Mouse (Mus musculus) heart, embryonic 12.5 days (tissue): ENCODE results near the gene Lce3f. TPM values are rescaled to one million over a fixed set of nuclear protein-coding genes. Genes with fewer than 3 reads are reported as not detected.

ENCODE experiments used
- ATAC-seq: fragments of 200-750 bp; cut with Nextera tagmentation; 2 replicates; pipeline ENCODE4 v1.8.0; 2017; ENCODE audit warnings: moderate TSS enrichment, moderate library complexity; ENCODE audit not compliant: insufficient number of reproducible peaks, low FRiP score
- H3K27ac ChIP-seq: fragments of 300-500 bp; sonication (generic); 2 replicates; pipeline ENCODE4 v1.5.1; 2016; ENCODE audit warnings: mild to moderate bottlenecking, moderate library complexity; ENCODE audit not compliant: poor library complexity, severe bottlenecking
- H3K27me3 ChIP-seq: fragments of 300-500 bp; sonication (generic); replicated peaks from 2 replicates; pipeline ENCODE4 v1.6.1; 2016; ENCODE audit warnings: mild to moderate bottlenecking, moderate library complexity
- H3K36me3 ChIP-seq: fragments of 300-500 bp; sonication (generic); 2 replicates; pipeline ENCODE4 v1.6.1; 2016; ENCODE audit warnings: mild to moderate bottlenecking, moderate library complexity
- H3K4me1 ChIP-seq: fragments of 300-500 bp; sonication (generic); replicated peaks from 2 replicates; pipeline ENCODE4 v1.6.1; 2016; ENCODE audit warnings: mild to moderate bottlenecking
- H3K4me2 ChIP-seq: fragments of 300-500 bp; sonication (generic); 2 replicates; pipeline ENCODE4 v1.6.1; 2016; ENCODE audit warnings: mild to moderate bottlenecking, moderate library complexity
- H3K4me3 ChIP-seq: fragments of 300-500 bp; sonication (generic); 2 replicates; pipeline ENCODE4 v1.5.1; 2016; ENCODE audit warnings: mild to moderate bottlenecking
- H3K9ac ChIP-seq: fragments of 300-500 bp; sonication (generic); 2 replicates; pipeline ENCODE4 v1.6.1; 2016; ENCODE audit warnings: mild to moderate bottlenecking, moderate library complexity
- H3K9me3 ChIP-seq: fragments of 300-500 bp; sonication (generic); replicated peaks from 2 replicates; pipeline ENCODE4 v1.6.1; 2016; ENCODE audit warnings: mild to moderate bottlenecking, moderate library complexity
- WGBS: fragments of 180-500 bp; shearing (Covaris S2); methylation state at CpG from one replicate; pipeline ENCODE4 v1.1.7; 2016; 5-methylcytosine and 5-hydroxymethylcytosine counted together
- polyA plus RNA-seq: library from polyadenylated mRNA; unstranded; fragments of >200 nt; fragmentation: Nextera tagmentation; extraction: Ambion mirVana; gene quantifications from 2 replicates; pipeline ENCODE4 v1.2.1, GENCODE M21; 2016

Lce3f gene
- polyA plus RNA-seq, 1 experiment from 2014 or later: not detected

GRCm38 (mm10) chr3:93018960-93019359 lies 26.9 kb downstream of the Lce3f start, which contains the start of gene Lce1m:
Gene Lce1m (minus strand): TSS chr3:93019060.
- WGBS: 85% methylated on average over 2 of the region's 2 CpGs
- ATAC-seq: no peak

GRCm38 (mm10) chr3:93021171-93021570 lies 29.1 kb downstream of the Lce3f start:
- 71% methylated on average over 1 of the region's 1 CpGs for WGBS
- ATAC-seq: no peak
- Histone ChIP-seq H3K4me1 (no peaks in the 10 kb centered on the region), H3K27ac (no peak overlapping the region), H3K9ac (no peak overlapping the region), H3K4me3 (no peak overlapping the region), H3K9me3 (no peaks in the 10 kb centered on the region), H3K27me3 (peaks cover 7% of the 10 kb centered on the region), H3K4me2 (no peak overlapping the region), H3K36me3 (no peaks in the 10 kb centered on the region)

More at GRCm38 (mm10) chr3:93018960-93019359, 26.9 kb downstream of the Lce3f start, which contains the start of gene Lce1m:
- Histone ChIP-seq H3K9ac (no peak within 1 kb of the TSS), H3K4me3 (no peak within 1 kb of the TSS), H3K27me3 (peaks cover 7% of the 10 kb centered on the region), H3K36me3 (no peaks in the 10 kb centered on the region), H3K27ac (no peak within 1 kb of the TSS), H3K9me3 (no peaks in the 10 kb centered on the region), H3K4me1 (0 out of 2 replicates have a peak, but pooled peaks cover 5% of the 10 kb centered on the region), H3K4me2 (no peak within 1 kb of the TSS)

GRCm38 (mm10) chr3:93023411-93024184 lies 31.6 kb downstream of the Lce3f start:
- Histone ChIP-seq H3K4me2 (no peak overlapping the region), H3K4me1 (no peaks in the 10 kb centered on the region), H3K36me3 (no peaks in the 10 kb centered on the region), H3K9ac (no peak overlapping the region), H3K4me3 (no peak overlapping the region), H3K27ac (no peak overlapping the region), H3K9me3 (no peaks in the 10 kb centered on the region), H3K27me3 (no peaks in the 10 kb centered on the region)
- no peak for ATAC-seq
- 73% methylated on average over 3 of the region's 3 CpGs for WGBS

DNA sequence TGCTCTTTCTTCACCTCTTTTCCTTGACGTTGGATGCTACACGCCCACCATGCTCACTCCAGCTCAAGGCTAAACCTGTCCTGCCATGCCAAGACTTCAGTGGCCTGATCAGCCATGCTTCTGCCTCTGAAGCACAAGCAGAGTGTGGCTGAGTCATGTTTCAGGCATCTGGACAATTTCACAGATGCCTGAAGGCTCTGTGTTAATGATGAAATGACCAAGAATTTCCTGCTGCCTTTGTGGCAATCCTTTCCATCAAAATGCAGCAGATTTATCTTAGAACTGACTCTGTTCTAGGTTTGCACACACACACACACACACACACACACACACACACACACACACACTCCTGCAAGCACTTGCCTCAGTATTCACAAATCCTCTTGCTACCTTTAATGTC lies 33.5 kb downstream of the Lce3f start:
- Histone ChIP-seq H3K4me3 (no peak overlapping the region), H3K4me2 (no peak overlapping the region), H3K36me3 (no peaks in the 10 kb centered on the region), H3K4me1 (no peaks in the 10 kb centered on the region), H3K9me3 (no peaks in the 10 kb centered on the region), H3K27ac (no peak overlapping the region), H3K9ac (no peak overlapping the region), H3K27me3 (no peaks in the 10 kb centered on the region)
- 49% methylated on average over 2 of the region's 2 CpGs for WGBS
- no peak for ATAC-seq

DNA sequence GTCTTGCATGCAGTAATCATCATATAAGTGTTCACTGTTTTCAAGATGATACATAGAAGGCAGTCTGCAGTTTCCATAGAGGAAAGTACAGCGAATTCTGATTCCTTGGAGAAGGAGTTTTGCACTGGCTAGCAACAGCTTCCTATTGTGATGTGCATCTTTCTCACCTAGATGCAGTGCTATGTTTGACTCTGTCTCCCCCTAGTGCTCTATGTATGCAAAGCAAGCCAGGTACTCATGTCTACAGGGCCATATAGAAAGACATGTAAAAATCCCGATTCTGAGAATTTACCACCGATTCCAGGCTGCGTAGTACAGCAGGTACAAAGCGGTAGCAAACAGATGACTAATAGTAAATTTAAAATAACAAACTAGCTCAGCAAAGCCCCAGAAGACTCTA lies 39.4 kb downstream of the Lce3f start:
- Histone ChIP-seq H3K9me3 (no peaks in the 10 kb centered on the region), H3K27me3 (no peaks in the 10 kb centered on the region), H3K9ac (no peak overlapping the region), H3K27ac (no peak overlapping the region), H3K4me1 (no peaks in the 10 kb centered on the region), H3K4me2 (no peak overlapping the region), H3K36me3 (no peaks in the 10 kb centered on the region), H3K4me3 (no peak overlapping the region)
- ATAC-seq: no peak
- 51% methylated on average over 5 of the region's 5 CpGs for WGBS

Other genes with a start within 250 kb of the Lce3f start
- not detected in 2 replicates for gene Lce1g, start 239.9 kb upstream of the Lce3f start, polyA plus RNA-seq
- not detected in 2 replicates for gene Lce1h, start 227.2 kb upstream of the Lce3f start, polyA plus RNA-seq
- not detected in 2 replicates for gene Lce1i, start 213.3 kb upstream of the Lce3f start, polyA plus RNA-seq
- not detected in 2 replicates for gene Lce1j, start 201.7 kb upstream of the Lce3f start, polyA plus RNA-seq
- gene Lce1k, start 184.3 kb upstream of the Lce3f start, polyA plus RNA-seq: not detected in 2 replicates
- not detected in 2 replicates for gene Kprp, start 165.0 kb upstream of the Lce3f start, polyA plus RNA-seq
- not detected in 2 replicates for gene Lce1l, start 140.9 kb upstream of the Lce3f start, polyA plus RNA-seq
- not detected in 2 replicates for gene 2310050C09Rik, start 122.0 kb upstream of the Lce3f start, polyA plus RNA-seq
- gene Lce3a, start 66.0 kb upstream of the Lce3f start, polyA plus RNA-seq: not detected in 2 replicates
- gene Lce3b, start 59.2 kb upstream of the Lce3f start, polyA plus RNA-seq: not detected in 2 replicates
- not detected in 2 replicates for gene Lce3c, start 47.7 kb upstream of the Lce3f start, polyA plus RNA-seq
- not detected in 2 replicates for gene Lce3d, start 34.8 kb upstream of the Lce3f start, polyA plus RNA-seq
- gene Lce3e, start 25.2 kb upstream of the Lce3f start, polyA plus RNA-seq: not detected in 2 replicates
- gene Crct1, start 23.5 kb downstream of the Lce3f start, polyA plus RNA-seq: not detected in 2 replicates
- not detected in 2 replicates for gene Lce1m, start 26.8 kb downstream of the Lce3f start, polyA plus RNA-seq
- not detected in 2 replicates for gene Gm4858, start 76.6 kb downstream of the Lce3f start, polyA plus RNA-seq
- gene Crnn, start 152.6 kb downstream of the Lce3f start, polyA plus RNA-seq: not detected in 2 replicates
- not detected in 2 replicates for gene Flg2, start 205.1 kb downstream of the Lce3f start, polyA plus RNA-seq